Mouse (Mus musculus) hematopoietic stem cell, adult 5-6 weeks (primary cell): ENCODE measurements around the gene Cnot1. TPM values are rescaled to one million over a fixed set of nuclear protein-coding genes. Genes with fewer than 3 reads are reported as not detected.

Experiments used
- ATAC-seq, 2 experiments: fragments of 125-278 bp in 1 of 2; replicated peaks in 1 of 2; 2 replicates each; pipeline ENCODE4 v1.8.0; 2016 to 2017; ENCODE audit warnings: inconsistent platforms in 2 of 2, mild to moderate bottlenecking in 2 of 2, moderate number of reproducible peaks in 2 of 2, low read depth in 1 of 2, moderate TSS enrichment in 1 of 2; ENCODE audit not compliant: low FRiP score in 2 of 2, poor library complexity in 2 of 2, severe bottlenecking in 2 of 2, insufficient read depth in 1 of 2, low TSS enrichment in 1 of 2
- total RNA-seq: library from RNA; stranded (forward); fragments of 172-1452, 232-1000 nt; gene quantifications from 2 replicates; pipeline ENCODE4 v1.2.3, GENCODE M21; 2017

Cnot1 gene
- total RNA-seq, 1 experiment from 2014 or later = 141 TPM

- ATAC-seq = no peak
Observed at GRCm38 (mm10) chr8:95785591-95785990, 21.7 kb downstream of the Cnot1 start.

- no peak for ATAC-seq
Observed at GRCm38 (mm10) chr8:95782628-95783027, 24.6 kb downstream of the Cnot1 start.

GRCm38 (mm10) chr8:95781775-95782174 is 25.5 kb downstream of the Cnot1 start:
- no peak for ATAC-seq

GRCm38 (mm10) chr8:95781085-95781484 is 26.2 kb downstream of the Cnot1 start:
- no peak for ATAC-seq

GRCm38 (mm10) chr8:95764133-95764532 is 43.1 kb downstream of the Cnot1 start:
- no peak for ATAC-seq

- no peak for ATAC-seq
Observed at GRCm38 (mm10) chr8:95760323-95760722, 46.9 kb downstream of the Cnot1 start.

- no peak for ATAC-seq
Observed at GRCm38 (mm10) chr8:95751924-95752323, 55.3 kb downstream of the Cnot1 start.

GRCm38 (mm10) chr8:95748028-95748427 is 59.2 kb downstream of the Cnot1 start:
- no peak for ATAC-seq

- ATAC-seq = no peak
Observed at GRCm38 (mm10) chr8:95741732-95742131, 65.5 kb downstream of the Cnot1 start.

GRCm38 (mm10) chr8:95738596-95738995 is 68.7 kb downstream of the Cnot1 start:
- no peak for ATAC-seq

- no peak for ATAC-seq
Observed at GRCm38 (mm10) chr8:95727625-95728024, 79.6 kb downstream of the Cnot1 start.

GRCm38 (mm10) chr8:95716546-95717335 is 90.5 kb downstream of the Cnot1 start:
- no peak for ATAC-seq

- peak; percentile 63 to 75 for ATAC-seq
Observed at GRCm38 (mm10) chr8:95715676-95716531, 91.4 kb downstream of the Cnot1 start, which contains the start of gene Setd6. TSS of gene Setd6 (plus strand) at chr8:95715881.

- ATAC-seq = no peak
Observed at GRCm38 (mm10) chr8:95714837-95715413, 92.3 kb downstream of the Cnot1 start.

- no peak for ATAC-seq
Observed at GRCm38 (mm10) chr8:95714367-95714766, 92.9 kb downstream of the Cnot1 start.

- peak; percentile 44 to 55 for ATAC-seq
Observed at GRCm38 (mm10) chr8:95713100-95714010, 93.9 kb downstream of the Cnot1 start.

- ATAC-seq = no peak
Observed at GRCm38 (mm10) chr8:95712395-95712794, 94.9 kb downstream of the Cnot1 start.
